ENCODE assay signal across 30 mouse cellular contexts in genomic region chr11:43368346-43368745, GRCm38 (mm10). TPM values are rescaled to one million over a fixed set of nuclear protein-coding genes. Genes with fewer than 3 reads are reported as not detected.
DNase-seq lines count a peak whose midpoint lies in the region; ATAC-seq and TF ChIP-seq lines count a peak whose summit lies in the region.
"Had no signal": no experiment of that assay in that cellular context is flagged by ENCODE, and none has a peak within 500 bp of the region (broad histone marks: within the 10 kb centered on the region; RNA-seq: fewer than 3 reads in every experiment).

No protein-coding gene starts in this region.

- TF ChIP-seq RAD21 in CH12.LX (IDR thresholded peaks at IDR 0.05; ENCODE audit: low read depth, low read length) = no peak

- no peak overlapping the region for H3K4me3 ChIP-seq in CH12.LX (replicated peaks in 1 of 3; ENCODE audit: low read depth in 2 of 3, low read length in 2 of 3, poor library complexity in 1 of 3)
- no peak overlapping the region for H3K4me3 ChIP-seq in bone marrow macrophage, adult 2 months (ENCODE audit: insufficient read depth, low read length)
- no peak overlapping the region for H3K4me3 ChIP-seq in kidney, embryonic 16.5 days (ENCODE audit: low read length)
- H3K4me3 ChIP-seq: embryonic facial prominence, embryonic 10.5 days; embryonic facial prominence, embryonic 13.5 days; erythroblast, embryonic 14.5 days; forebrain, embryonic 12.5 days; forebrain, embryonic 15.5 days; gastrocnemius, adult 2 months; heart, adult 2 months; heart, embryonic 10.5 days; heart, embryonic 13.5 days had no signal

- WGBS in kidney, embryonic 16.5 days = 78% methylated on average over 1 of the region's 1 CpGs

- H3K9ac ChIP-seq in CH12.LX (ENCODE audit: insufficient read depth, low read depth) = no peak overlapping the region
- H3K9ac ChIP-seq in kidney, embryonic 16.5 days (replicated peaks; ENCODE audit: low read length) = no peak overlapping the region
- H3K9ac ChIP-seq: embryonic facial prominence, embryonic 13.5 days; forebrain, embryonic 12.5 days; forebrain, embryonic 15.5 days; heart, embryonic 13.5 days; hindbrain, embryonic 14.5 days had no signal

- no peak for TF ChIP-seq CTCF in CH12.LX (conservative IDR thresholded peaks at IDR 0.05 in 1 of 2, IDR thresholded peaks at IDR 0.05 in 1 of 2; ENCODE audit: low read depth in 2 of 2, low read length in 2 of 2)
- no peak for TF ChIP-seq CTCF in bone marrow macrophage, adult 2 months (IDR thresholded peaks at IDR 0.05; ENCODE audit: low read depth, low read length)

- H3K4me1 ChIP-seq in CH12.LX (ENCODE audit: control insufficient read depth in 1 of 2, insufficient read depth in 2 of 2) = peaks cover 7 to 30% of the 10 kb centered on the region in 2 experiments; a peak in 3 of 4 replicates
- peaks cover 17% of the 10 kb centered on the region for H3K4me1 ChIP-seq in bone marrow macrophage, adult 2 months (ENCODE audit: control insufficient read depth, insufficient read depth, low read length)
- no peaks in the 10 kb centered on the region for H3K4me1 ChIP-seq in kidney, embryonic 16.5 days (ENCODE audit: insufficient read depth, low read length)
- H3K4me1 ChIP-seq: embryonic facial prominence, embryonic 10.5 days; embryonic facial prominence, embryonic 13.5 days; forebrain, embryonic 12.5 days; forebrain, embryonic 15.5 days; heart, embryonic 10.5 days; heart, embryonic 13.5 days had no signal

- ATAC-seq in megakaryocyte, adult 5-6 weeks (ENCODE audit: poor library complexity, severe bottlenecking) = peak; percentile 51
- ATAC-seq in kidney, embryonic 16.5 days (ENCODE audit: low FRiP score, low TSS enrichment) = no peak
- ATAC-seq: activated CD4-positive, CD25-positive, alpha-beta regulatory T cell, adult 4 months; CD4-positive, CD25-positive, alpha-beta regulatory T cell, adult 4 months; forebrain, embryonic 15.5 days; hindbrain, postnatal 0 days; inflammation-experienced regulatory T-cells, adult 6 months had no signal

- peaks cover 14 to 24% of the 10 kb centered on the region in 2 experiments for H3K36me3 ChIP-seq in CH12.LX (replicated peaks in 1 of 2; ENCODE audit: control insufficient read depth in 1 of 2, insufficient read depth in 1 of 2, low read length in 1 of 2)
- no peaks in the 10 kb centered on the region for H3K36me3 ChIP-seq in kidney, embryonic 16.5 days (ENCODE audit: insufficient read depth, low read length)
- H3K36me3 ChIP-seq: embryonic facial prominence, embryonic 10.5 days; embryonic facial prominence, embryonic 13.5 days; forebrain, embryonic 12.5 days; forebrain, embryonic 15.5 days; heart, embryonic 10.5 days; heart, embryonic 13.5 days had no signal

- no peaks in the 10 kb centered on the region for H3K27me3 ChIP-seq in CH12.LX (replicated peaks)
- no peaks in the 10 kb centered on the region for H3K27me3 ChIP-seq in kidney, embryonic 16.5 days (ENCODE audit: insufficient read depth, low read length)
- H3K27me3 ChIP-seq: embryonic facial prominence, embryonic 13.5 days; forebrain, embryonic 12.5 days; forebrain, embryonic 15.5 days; heart, embryonic 13.5 days had no signal

- in situ Hi-C loops in CH12.LX (cut with MboI; ENCODE audit: low pct_ligation_motif_present, low pct_unique_long_range_greater_than_20kb, low sequenced_read_pairs) = no loop called here

- no peak for TF ChIP-seq POLR2A in CH12.LX (IDR thresholded peaks at IDR 0.05; ENCODE audit: low read depth, low read length)
- TF ChIP-seq POLR2A in bone marrow macrophage, adult 2 months (IDR thresholded peaks at IDR 0.05; ENCODE audit: borderline replicate concordance, low read depth, low read length) = no peak

- H3K4me2 ChIP-seq in CH12.LX (ENCODE audit: insufficient read depth, low read depth, poor library complexity, severe bottlenecking) = no peak overlapping the region
- no peak overlapping the region for H3K4me2 ChIP-seq in kidney, embryonic 16.5 days (replicated peaks; ENCODE audit: low read depth, low read length)
- H3K4me2 ChIP-seq: embryonic facial prominence, embryonic 13.5 days; forebrain, embryonic 12.5 days; forebrain, embryonic 15.5 days; heart, embryonic 13.5 days; hindbrain, embryonic 14.5 days had no signal

- DNase-seq in CH12.LX (ENCODE audit: extremely low read depth) = no peak
- DNase-seq in thymus, postnatal 14 days = no peak
- no peak for DNase-seq in gastrocnemius, adult 18-20 months (ENCODE audit: low spot score)
- DNase-seq: adrenal gland, adult 8-10 months; adrenal gland, postnatal 36 days; cerebellum, adult 11 months; cerebellum, adult 2 months; cerebellum, adult 9-11 months; cerebellum, postnatal 25 days; embryo, embryonic 11 days; gastrocnemius, adult 2 months; gastrocnemius, postnatal 14 days; heart, adult 2 months; heart, postnatal 14 days; heart, postnatal 4 days had no signal

- 0 out of 2 replicates have a peak, but pooled peaks have one; percentile 29 for TF ChIP-seq EP300 in CH12.LX (IDR thresholded peaks at IDR 0.05; ENCODE audit: low read length)

- dilution Hi-C loops in CH12.LX (cut with MboI; ENCODE audit: extremely low pct_ligation_motif_present, extremely low pct_unique_long_range_greater_than_20kb, low sequenced_read_pairs) = no loop called here

- H3K9me3 ChIP-seq in CH12.LX (replicated peaks; ENCODE audit: low read length) = peaks cover 9% of the 10 kb centered on the region
- H3K9me3 ChIP-seq in kidney, embryonic 16.5 days (ENCODE audit: low read length) = no peaks in the 10 kb centered on the region
- H3K9me3 ChIP-seq: embryonic facial prominence, embryonic 10.5 days; embryonic facial prominence, embryonic 13.5 days; forebrain, embryonic 12.5 days; forebrain, embryonic 15.5 days; heart, embryonic 10.5 days; heart, embryonic 13.5 days had no signal

- no peaks in the 10 kb centered on the region for H3K79me2 ChIP-seq in CH12.LX (replicated peaks; ENCODE audit: control insufficient read depth, extremely low read depth, insufficient read depth, poor library complexity, severe bottlenecking)

- no peak overlapping the region for H3K27ac ChIP-seq in CH12.LX (ENCODE audit: insufficient read depth, low read depth)
- peak overlapping the region; percentile 78 for H3K27ac ChIP-seq in bone marrow macrophage, adult 2 months (ENCODE audit: insufficient read depth, low read depth, low read length)
- H3K27ac ChIP-seq in kidney, embryonic 16.5 days (ENCODE audit: low read length) = no peak overlapping the region
- H3K27ac ChIP-seq: embryonic facial prominence, embryonic 10.5 days; embryonic facial prominence, embryonic 13.5 days; forebrain, embryonic 12.5 days; forebrain, embryonic 15.5 days; gastrocnemius, adult 2 months; heart, adult 2 months; heart, embryonic 10.5 days; heart, embryonic 13.5 days; hindbrain, embryonic 14.5 days; hindbrain, postnatal 0 days had no signal

TF ChIP-seq in CH12.LX, 34 proteins besides CTCF, POLR2A, EP300 and RAD21:
- TF ChIP-seq ZKSCAN1 (IDR thresholded peaks at IDR 0.05; ENCODE audit: borderline replicate concordance, low read depth, low read length) (no peak), ZNF384 (IDR thresholded peaks at IDR 0.05; ENCODE audit: low read depth, low read length) (peak; percentile 48), BHLHE40 (IDR thresholded peaks at IDR 0.05; ENCODE audit: low read depth, low read length) (no peak), TCF12 (IDR thresholded peaks at IDR 0.05; ENCODE audit: low read depth, low read length) (no peak), MAZ (IDR thresholded peaks at IDR 0.05; ENCODE audit: low read depth, low read length) (no peak), E2F4 (IDR thresholded peaks at IDR 0.05; ENCODE audit: insufficient replicate concordance, low read depth, low read length) (no peak), MAFK (IDR thresholded peaks at IDR 0.05; ENCODE audit: insufficient replicate concordance, low read length) (no peak), USF1 (IDR thresholded peaks at IDR 0.05; ENCODE audit: low read depth, low read length) (no peak)

RNA-seq across cellular contexts. Expression of gene Pttg1, which starts 57.7 kb away (rescaled TPM):
- 153 and 190 TPM in 2 replicates for total RNA-seq in CH12.LX (2012; rRNA removed)
- total RNA-seq in CH12.LX (2014; rRNA removed) = 276 and 337 TPM in 2 replicates
- 258 and 279 TPM in 2 replicates for polyA plus RNA-seq in CH12.LX (2012; ENCODE audit: insufficient read length, low read depth)
- polyA plus RNA-seq in bone marrow macrophage, adult 2 months (2012; ENCODE audit: insufficient read depth, insufficient read length, missing spikeins) = 60.1 and 81.7 TPM in 2 replicates
- total RNA-seq in megakaryocyte, adult 5-6 weeks (2015) = 49.1 and 49.6 TPM in 2 replicates
- 40.5 and 44.4 TPM in 2 replicates for total RNA-seq in megakaryocyte, adult 5-6 weeks (2017)
- 101 and 102 TPM in 2 replicates for polyA plus RNA-seq in kidney, embryonic 16.5 days (2015; fragmentation: Nextera tagmentation; extraction: Ambion mirVana)
- 10 to 100 TPM; 51.6 to 56.3 TPM for total RNA-seq in gastrocnemius, adult 18-20 months (2021)
